Mouse (Mus musculus): Measurements from ENCODE around the gene Zfp94.
"Not testable (repeated sequence)": the region's sequence is repeated elsewhere in the genome, so short reads cannot be mapped to it uniquely, and the experiment has no call there.

Gene Zfp94

GRCm38 (mm10) chr7:24297361-24298095 is 18.9 kb downstream of the Zfp94 start:
- DNase-seq (ENCODE audit: low read depth, low spot score) = no peak
- H3K27me3 ChIP-seq (ENCODE audit: control insufficient read depth, insufficient read depth, low read length, poor library complexity, severe bottlenecking) = no peaks in the 10 kb centered on the region
- H3K36me3 ChIP-seq (ENCODE audit: control insufficient read depth, insufficient read depth, low read length, poor library complexity, severe bottlenecking) = no peaks in the 10 kb centered on the region; the same call in 1 of the 2 replicates

GRCm38 (mm10) chr7:24296386-24296785 is 20.1 kb downstream of the Zfp94 start:
- DNase-seq (ENCODE audit: low read depth, low spot score) = no peak
- no peaks in the 10 kb centered on the region for H3K27me3 ChIP-seq (ENCODE audit: control insufficient read depth, insufficient read depth, low read length, poor library complexity, severe bottlenecking)

GRCm38 (mm10) chr7:24295376-24295775 is 21.1 kb downstream of the Zfp94 start:
- Histone ChIP-seq H3K27me3 (ENCODE audit: control insufficient read depth, insufficient read depth, low read length, poor library complexity, severe bottlenecking) (no peaks in the 10 kb centered on the region), H3K36me3 (ENCODE audit: control insufficient read depth, insufficient read depth, low read length, poor library complexity, severe bottlenecking) (peaks cover 3% of the 10 kb centered on the region)
- DNase-seq (ENCODE audit: low read depth, low spot score) = no peak

More at GRCm38 (mm10) chr7:24296386-24296785, 20.1 kb downstream of the Zfp94 start:
- peaks cover 3% of the 10 kb centered on the region for H3K36me3 ChIP-seq (ENCODE audit: control insufficient read depth, insufficient read depth, low read length, poor library complexity, severe bottlenecking)

- Histone ChIP-seq H3K27me3 (ENCODE audit: control insufficient read depth, insufficient read depth, low read length, poor library complexity, severe bottlenecking) (no peaks in the 10 kb centered on the region), H3K36me3 (ENCODE audit: control insufficient read depth, insufficient read depth, low read length, poor library complexity, severe bottlenecking) (peaks cover 3% of the 10 kb centered on the region)
- no peak for DNase-seq (ENCODE audit: low read depth, low spot score)
Measured at GRCm38 (mm10) chr7:24294763-24295162, 21.7 kb downstream of the Zfp94 start.

GRCm38 (mm10) chr7:24293061-24293851 is 23.2 kb downstream of the Zfp94 start:
- DNase-seq (ENCODE audit: low read depth, low spot score) = no peak
- no peaks in the 10 kb centered on the region for H3K27me3 ChIP-seq (ENCODE audit: control insufficient read depth, insufficient read depth, low read length, poor library complexity, severe bottlenecking)
- peaks cover 3% of the 10 kb centered on the region for H3K36me3 ChIP-seq (ENCODE audit: control insufficient read depth, insufficient read depth, low read length, poor library complexity, severe bottlenecking)

- Histone ChIP-seq H3K36me3 (ENCODE audit: control insufficient read depth, insufficient read depth, low read length, poor library complexity, severe bottlenecking) (peaks cover 3% of the 10 kb centered on the region), H3K27me3 (ENCODE audit: control insufficient read depth, insufficient read depth, low read length, poor library complexity, severe bottlenecking) (no peaks in the 10 kb centered on the region)
- no peak for DNase-seq (ENCODE audit: low read depth, low spot score)
Measured at GRCm38 (mm10) chr7:24291387-24292090, 24.9 kb downstream of the Zfp94 start.

- no peaks in the 10 kb centered on the region for H3K27me3 ChIP-seq (ENCODE audit: control insufficient read depth, insufficient read depth, low read length, poor library complexity, severe bottlenecking)
- DNase-seq (ENCODE audit: low read depth, low spot score) = no peak
- H3K36me3 ChIP-seq (ENCODE audit: control insufficient read depth, insufficient read depth, low read length, poor library complexity, severe bottlenecking) = peaks cover 3% of the 10 kb centered on the region; the same call in 1 of the 2 replicates
Measured at GRCm38 (mm10) chr7:24290106-24290693, 26.3 kb downstream of the Zfp94 start.

- Histone ChIP-seq H3K27me3 (ENCODE audit: control insufficient read depth, insufficient read depth, low read length, poor library complexity, severe bottlenecking) (no peaks in the 10 kb centered on the region), H3K36me3 (ENCODE audit: control insufficient read depth, insufficient read depth, low read length, poor library complexity, severe bottlenecking) (peaks cover 3% of the 10 kb centered on the region; the same call in 1 of the 2 replicates)
- DNase-seq (ENCODE audit: low read depth, low spot score) = no peak
Measured at GRCm38 (mm10) chr7:24288512-24288911, 28.0 kb downstream of the Zfp94 start.

GRCm38 (mm10) chr7:24287670-24288069 is 28.8 kb downstream of the Zfp94 start:
- H3K36me3 ChIP-seq (ENCODE audit: control insufficient read depth, insufficient read depth, low read length, poor library complexity, severe bottlenecking) = peaks cover 3% of the 10 kb centered on the region; the same call in 1 of the 2 replicates
- DNase-seq (ENCODE audit: low read depth, low spot score) = no peak
- H3K27me3 ChIP-seq (ENCODE audit: control insufficient read depth, insufficient read depth, low read length, poor library complexity, severe bottlenecking) = no peaks in the 10 kb centered on the region

- Histone ChIP-seq H3K27me3 (ENCODE audit: control insufficient read depth, insufficient read depth, low read length, poor library complexity, severe bottlenecking) (no peaks in the 10 kb centered on the region), H3K36me3 (ENCODE audit: control insufficient read depth, insufficient read depth, low read length, poor library complexity, severe bottlenecking) (peaks cover 1% of the 10 kb centered on the region; the same call in 1 of the 2 replicates)
- DNase-seq (ENCODE audit: low read depth, low spot score) = no peak
Measured at GRCm38 (mm10) chr7:24286916-24287315, 29.6 kb downstream of the Zfp94 start.

GRCm38 (mm10) chr7:24286090-24286489 is 30.4 kb downstream of the Zfp94 start:
- Histone ChIP-seq H3K27me3 (ENCODE audit: control insufficient read depth, insufficient read depth, low read length, poor library complexity, severe bottlenecking) (no peaks in the 10 kb centered on the region), H3K36me3 (ENCODE audit: control insufficient read depth, insufficient read depth, low read length, poor library complexity, severe bottlenecking) (no peaks in the 10 kb centered on the region; the same call in 1 of the 2 replicates)
- peak; percentile 30 for DNase-seq (ENCODE audit: low read depth, low spot score)

- DNase-seq (ENCODE audit: low read depth, low spot score) = no peak
- H3K27me3 ChIP-seq (ENCODE audit: control insufficient read depth, insufficient read depth, low read length, poor library complexity, severe bottlenecking) = no peaks in the 10 kb centered on the region
- no peaks in the 10 kb centered on the region for H3K36me3 ChIP-seq (ENCODE audit: control insufficient read depth, insufficient read depth, low read length, poor library complexity, severe bottlenecking)
Measured at GRCm38 (mm10) chr7:24280858-24281145, 35.7 kb downstream of the Zfp94 start.

GRCm38 (mm10) chr7:24280031-24280857 is 36.2 kb downstream of the Zfp94 start:
- Histone ChIP-seq H3K27me3 (ENCODE audit: control insufficient read depth, insufficient read depth, low read length, poor library complexity, severe bottlenecking) (no peaks in the 10 kb centered on the region), H3K36me3 (ENCODE audit: control insufficient read depth, insufficient read depth, low read length, poor library complexity, severe bottlenecking) (no peaks in the 10 kb centered on the region)
- no peak for DNase-seq (ENCODE audit: low read depth, low spot score)

GRCm38 (mm10) chr7:24278771-24279170 is 37.7 kb downstream of the Zfp94 start:
- DNase-seq (ENCODE audit: low read depth, low spot score); H3K36me3 ChIP-seq (ENCODE audit: control insufficient read depth, insufficient read depth, low read length, poor library complexity, severe bottlenecking): not testable (repeated sequence)

More at GRCm38 (mm10) chr7:24278771-24279170, 37.7 kb downstream of the Zfp94 start:
- not testable (repeated sequence) for H3K27me3 ChIP-seq (ENCODE audit: control insufficient read depth, insufficient read depth, low read length, poor library complexity, severe bottlenecking)

All from splenic B cell, adult 2 months (primary cell).